Mouse (Mus musculus) intestine, embryonic 16.5 days (tissue): ENCODE measurements at regions not wholly inside any gene's neighbourhood (a gene's known extent, or its start where the extent isn't known, plus 50 kb on each side); places are given as distances from the start of the nearest gene placed in this dataset.

ENCODE experiments used
- ATAC-seq: fragments of 200-750 bp; cut with Nextera tagmentation; 2 replicates; pipeline ENCODE4 v1.8.0; 2017; ENCODE audit warnings: moderate TSS enrichment, moderate library complexity
- H3K27ac ChIP-seq: fragments of 300-500 bp; sonication (generic); 2 replicates; pipeline ENCODE4 v1.5.1; 2014; ENCODE audit warnings: mild to moderate bottlenecking, low read length
- H3K27me3 ChIP-seq: fragments of 300-500 bp; sonication (generic); replicated peaks from 2 replicates; pipeline ENCODE4 v1.6.1; 2014; ENCODE audit warnings: low read length, control low read depth, mixed read lengths; ENCODE audit not compliant: control insufficient read depth, insufficient read depth
- H3K36me3 ChIP-seq: fragments of 300-500 bp; sonication (generic); 2 replicates; pipeline ENCODE4 v1.6.1; 2014; ENCODE audit warnings: low read length, control low read depth; ENCODE audit not compliant: control insufficient read depth, insufficient read depth
- H3K4me1 ChIP-seq: fragments of 300-500 bp; sonication (generic); 2 replicates; pipeline ENCODE4 v1.6.1; 2014; ENCODE audit warnings: low read length, control low read depth, mixed read lengths; ENCODE audit not compliant: control insufficient read depth, insufficient read depth
- H3K4me2 ChIP-seq: fragments of 300-500 bp; sonication (generic); 2 replicates; pipeline ENCODE4 v1.6.1; 2014; ENCODE audit warnings: low read depth, low read length, control low read depth
- H3K4me3 ChIP-seq: fragments of 300-500 bp; sonication (generic); 2 replicates; pipeline ENCODE4 v1.5.1; 2014; ENCODE audit warnings: mild to moderate bottlenecking, low read length
- H3K9ac ChIP-seq: fragments of 300-500 bp; sonication (generic); 2 replicates; pipeline ENCODE4 v1.6.1; 2014; ENCODE audit warnings: low read depth, low read length
- H3K9me3 ChIP-seq: fragments of 300-500 bp; sonication (generic); 2 replicates; pipeline ENCODE4 v1.6.1; 2016; ENCODE audit warnings: low read length, control low read depth; ENCODE audit not compliant: control insufficient read depth
- WGBS: fragments of 180-500 bp; shearing (Covaris S2); extraction: QIAGEN DNeasy Blood & Tissue Kit; methylation state at CpG from one replicate; pipeline ENCODE4 v1.1.7; 2014; 5-methylcytosine and 5-hydroxymethylcytosine counted together

DNA sequence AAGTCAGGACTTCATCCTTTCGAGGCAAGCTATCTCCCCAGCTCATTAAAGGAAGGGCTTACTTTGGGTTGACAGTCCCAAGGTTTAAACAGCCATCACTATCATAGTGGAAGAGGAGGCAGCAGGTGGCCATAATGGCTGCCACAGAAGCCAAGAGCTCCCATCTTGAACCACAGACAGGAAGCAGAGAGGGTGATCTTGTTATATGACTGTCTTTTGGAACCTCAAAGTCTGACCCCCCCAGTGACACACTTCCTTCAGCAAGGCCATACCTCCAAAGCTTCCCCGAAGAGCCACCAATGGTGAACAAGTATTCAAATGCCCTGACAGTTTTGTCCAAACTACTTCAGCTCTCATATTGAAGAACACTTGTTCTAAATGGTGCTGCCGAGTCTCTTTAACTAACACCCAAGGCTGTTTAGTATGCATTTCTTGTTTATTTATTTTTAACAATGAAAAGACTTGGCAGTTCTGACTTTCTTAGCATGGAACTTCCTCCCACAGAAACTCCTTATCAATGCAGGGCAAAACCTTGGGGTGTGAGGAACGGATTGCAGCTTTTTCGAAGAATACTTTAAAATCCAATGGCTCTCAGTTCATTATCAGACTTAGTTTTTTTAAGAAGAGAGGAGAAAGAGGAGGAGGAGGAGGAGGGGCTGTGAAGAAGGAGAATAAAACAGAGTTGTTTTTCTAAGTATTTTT lies 79.8 kb upstream of the Tnik start:
- Histone ChIP-seq H3K36me3 (no peaks in the 10 kb centered on the region), H3K4me1 (no peaks in the 10 kb centered on the region), H3K4me3 (no peak overlapping the region), H3K27ac (no peak overlapping the region), H3K4me2 (no peak overlapping the region), H3K27me3 (no peaks in the 10 kb centered on the region), H3K9me3 (no peaks in the 10 kb centered on the region), H3K9ac (no peak overlapping the region)
- WGBS = 86% methylated on average over 5 of the region's 5 CpGs
- ATAC-seq = no peak

DNA sequence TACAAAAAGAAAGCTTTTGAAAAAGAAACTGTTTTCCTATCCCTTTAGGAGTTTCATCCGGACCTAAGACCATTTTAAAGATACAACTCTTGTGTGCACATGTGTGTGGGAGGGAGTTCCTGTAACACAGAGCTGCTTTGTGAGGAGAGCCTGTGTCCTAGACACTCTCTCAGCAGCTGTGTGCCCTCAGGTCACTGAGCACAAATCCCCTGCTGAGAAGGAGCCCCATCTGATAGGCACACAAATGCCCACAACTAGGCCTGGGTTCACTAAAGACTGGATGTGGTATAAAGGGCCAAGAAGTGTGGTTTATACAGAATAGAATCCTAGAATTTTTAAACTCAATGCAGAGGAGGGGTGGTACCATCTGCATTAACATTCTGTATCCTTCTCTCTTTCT lies 77.5 kb upstream of the Tnik start:
- no peaks in the 10 kb centered on the region for H3K4me1 ChIP-seq
- WGBS = 58% methylated on average over 1 of the region's 1 CpGs
- H3K36me3 ChIP-seq = no peaks in the 10 kb centered on the region
- no peaks in the 10 kb centered on the region for H3K9me3 ChIP-seq
- H3K9ac ChIP-seq = no peak overlapping the region
- H3K4me3 ChIP-seq = no peak overlapping the region
- H3K4me2 ChIP-seq = no peak overlapping the region
- no peak overlapping the region for H3K27ac ChIP-seq
- no peak for ATAC-seq
- no peaks in the 10 kb centered on the region for H3K27me3 ChIP-seq

DNA sequence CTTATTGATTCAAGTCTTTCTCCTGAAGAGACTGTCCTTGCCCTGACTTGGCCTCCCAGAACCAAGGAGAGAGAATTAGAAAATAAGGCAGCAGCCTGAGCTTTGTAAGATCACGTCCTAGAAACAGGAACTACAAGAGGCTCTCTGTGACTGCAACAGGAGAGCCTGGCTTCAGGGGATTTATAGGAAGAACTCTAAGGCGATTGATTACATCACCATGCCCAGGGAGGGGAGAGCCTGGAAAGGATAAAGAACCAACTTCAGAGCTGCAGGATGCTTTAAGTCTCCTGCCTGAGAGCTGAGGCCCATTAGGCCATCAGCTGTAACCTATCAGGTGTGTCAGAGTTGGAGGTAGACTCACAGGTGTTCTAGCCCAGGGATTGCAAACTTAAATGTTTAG lies 77.1 kb upstream of the Tnik start:
- H3K27ac ChIP-seq = no peak overlapping the region
- H3K9ac ChIP-seq = no peak overlapping the region
- H3K4me3 ChIP-seq = no peak overlapping the region
- ATAC-seq = no peak
- no peaks in the 10 kb centered on the region for H3K4me1 ChIP-seq
- no peak overlapping the region for H3K4me2 ChIP-seq
- no peaks in the 10 kb centered on the region for H3K36me3 ChIP-seq
- no peaks in the 10 kb centered on the region for H3K9me3 ChIP-seq
- no peaks in the 10 kb centered on the region for H3K27me3 ChIP-seq
- 34% methylated on average over 2 of the region's 2 CpGs for WGBS

DNA sequence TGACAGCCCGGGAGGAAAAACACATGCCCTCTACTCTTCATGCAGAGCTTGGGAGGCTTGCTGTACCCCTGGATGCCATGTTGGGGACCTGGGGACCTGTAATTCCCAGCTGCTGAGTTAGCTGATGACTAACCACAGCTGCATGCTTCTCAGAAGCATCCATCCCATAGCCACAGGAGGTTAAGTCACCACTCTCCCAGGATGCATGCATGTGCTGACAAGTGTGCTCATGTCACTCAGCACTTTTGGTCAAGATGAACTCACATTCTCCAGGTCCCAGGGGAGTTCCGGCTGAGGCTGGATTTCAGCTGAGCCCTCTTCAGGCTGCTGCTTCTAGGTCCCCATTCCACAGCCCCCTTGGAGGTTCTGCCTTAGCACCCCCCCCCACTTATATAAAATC lies 73.6 kb upstream of the Tnik start:
- ATAC-seq = no peak

DNA sequence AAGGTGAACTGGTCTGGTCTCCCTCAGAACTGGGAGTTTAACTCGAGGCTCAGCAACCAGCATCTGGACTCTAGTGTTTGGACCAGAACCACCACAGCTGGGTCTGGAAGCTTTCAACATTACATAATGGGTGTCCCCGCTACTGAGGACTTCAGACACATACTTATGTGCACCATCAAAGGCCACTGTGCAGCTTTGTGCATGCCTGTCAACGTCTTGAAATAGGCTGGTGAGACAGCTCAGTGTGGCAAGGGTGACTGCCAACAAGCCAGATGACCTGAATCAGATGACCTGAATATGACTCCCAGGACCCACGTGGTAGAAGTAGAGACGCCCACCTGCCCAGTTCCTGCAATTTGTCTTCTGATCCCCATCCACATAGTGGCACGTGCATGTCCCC lies 72.8 kb upstream of the Tnik start:
- 84% methylated on average over 6 of the region's 6 CpGs for WGBS
- ATAC-seq = no peak

More for the DNA sequence above, 73.6 kb upstream of the Tnik start:
- Histone ChIP-seq H3K4me3 (no peak overlapping the region), H3K4me2 (no peak overlapping the region), H3K27ac (no peak overlapping the region), H3K9ac (no peak overlapping the region), H3K27me3 (no peaks in the 10 kb centered on the region), H3K36me3 (no peaks in the 10 kb centered on the region), H3K4me1 (no peaks in the 10 kb centered on the region), H3K9me3 (no peaks in the 10 kb centered on the region)
- WGBS = 90% methylated on average over 2 of the region's 2 CpGs

DNA sequence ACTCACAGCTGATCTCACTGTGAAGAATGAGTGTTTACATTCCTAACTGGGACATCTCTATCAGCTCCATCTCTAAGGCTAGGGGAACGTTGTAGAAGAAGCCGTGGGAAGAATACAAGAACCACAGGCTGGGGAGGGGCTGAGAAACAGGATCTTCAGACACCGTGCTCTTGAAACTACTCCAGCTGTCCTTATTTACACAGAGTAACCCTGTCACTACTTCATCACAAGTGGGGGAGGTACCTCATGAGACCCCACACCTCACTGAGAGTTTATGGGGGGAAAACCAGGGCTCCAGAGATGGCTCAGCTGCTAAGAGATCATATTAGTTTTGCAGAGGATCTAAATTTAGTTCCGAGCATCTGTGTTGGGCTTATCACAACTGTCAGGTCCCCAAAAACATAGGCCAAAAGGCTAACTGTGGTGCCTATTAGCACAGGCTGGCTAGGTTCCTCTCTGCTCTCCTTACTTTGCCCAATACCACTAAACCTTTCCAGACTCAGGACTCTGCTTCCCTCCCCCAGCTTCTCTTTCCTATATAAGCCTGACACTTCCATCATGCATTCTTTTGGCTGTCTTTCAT lies 68.5 kb upstream of the Tnik start:
- H3K9ac ChIP-seq = no peak overlapping the region
- H3K4me2 ChIP-seq = no peak overlapping the region
- no peaks in the 10 kb centered on the region for H3K27me3 ChIP-seq
- H3K27ac ChIP-seq = no peak overlapping the region
- ATAC-seq = peak; percentile 46; the same call in 1 of the 2 replicates
- no peaks in the 10 kb centered on the region for H3K9me3 ChIP-seq
- no peaks in the 10 kb centered on the region for H3K36me3 ChIP-seq
- H3K4me1 ChIP-seq = no peaks in the 10 kb centered on the region
- WGBS = 33% methylated on average over 4 of the region's 4 CpGs
- no peak overlapping the region for H3K4me3 ChIP-seq

More for the DNA sequence above, 72.8 kb upstream of the Tnik start:
- Histone ChIP-seq H3K4me1 (no peaks in the 10 kb centered on the region), H3K27me3 (no peaks in the 10 kb centered on the region), H3K9me3 (no peaks in the 10 kb centered on the region), H3K4me3 (no peak overlapping the region), H3K9ac (no peak overlapping the region), H3K27ac (no peak overlapping the region), H3K36me3 (no peaks in the 10 kb centered on the region), H3K4me2 (no peak overlapping the region)

DNA sequence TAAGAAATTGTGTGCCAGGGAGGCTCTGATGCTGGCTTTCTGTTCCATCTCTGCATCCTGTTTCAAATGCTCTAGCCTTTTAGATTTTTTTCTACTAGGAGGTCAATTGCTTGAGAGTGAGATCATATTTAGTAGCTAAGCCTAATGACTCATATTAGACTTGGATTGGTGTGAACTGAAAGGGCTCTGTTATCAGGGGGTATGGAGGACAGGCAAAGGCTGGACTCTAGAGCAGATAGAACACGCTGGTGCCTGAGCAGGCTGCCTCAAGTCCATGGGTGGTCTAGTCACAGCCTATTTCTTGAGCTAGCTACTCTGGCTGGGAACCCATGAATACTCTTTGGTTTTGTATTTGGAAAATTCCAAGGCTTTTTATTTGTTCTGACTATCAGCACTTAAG lies 66.2 kb upstream of the Tnik start:
- no peaks in the 10 kb centered on the region for H3K36me3 ChIP-seq
- no peaks in the 10 kb centered on the region for H3K9me3 ChIP-seq
- no peaks in the 10 kb centered on the region for H3K4me1 ChIP-seq
- no peak overlapping the region for H3K4me3 ChIP-seq
- no peak for ATAC-seq
- H3K9ac ChIP-seq = no peak overlapping the region
- H3K4me2 ChIP-seq = no peak overlapping the region
- H3K27ac ChIP-seq = no peak overlapping the region
- H3K27me3 ChIP-seq = no peaks in the 10 kb centered on the region
- 69% methylated on average over 1 of the region's 1 CpGs for WGBS

DNA sequence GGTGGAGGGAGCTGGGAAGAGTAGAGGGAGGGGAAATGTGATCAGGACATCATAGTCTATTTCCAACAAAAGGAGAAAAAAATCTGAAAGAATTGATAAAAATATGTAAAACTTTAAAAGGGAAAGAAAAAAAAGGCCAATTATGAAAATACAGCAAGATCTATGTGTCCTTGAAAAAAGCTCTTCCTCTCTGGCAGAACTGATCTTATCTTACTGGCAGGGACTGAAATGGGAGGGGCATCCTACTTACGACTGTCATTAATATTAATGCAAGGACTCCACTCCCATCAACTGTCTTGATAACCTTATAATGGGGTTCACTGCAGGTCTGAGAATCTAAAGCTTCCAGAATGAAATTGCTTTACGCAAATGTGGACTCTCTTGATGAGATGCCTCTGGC lies 53.7 kb upstream of the Tnik start:
- no peaks in the 10 kb centered on the region for H3K9me3 ChIP-seq
- H3K9ac ChIP-seq = no peak overlapping the region
- H3K4me1 ChIP-seq = peaks cover 2% of the 10 kb centered on the region; the same call in 1 of the 2 replicates
- H3K36me3 ChIP-seq = no peaks in the 10 kb centered on the region
- H3K27me3 ChIP-seq = no peaks in the 10 kb centered on the region
- WGBS = 68% methylated on average over 2 of the region's 2 CpGs
- no peak overlapping the region for H3K4me3 ChIP-seq
- no peak overlapping the region for H3K4me2 ChIP-seq
- no peak overlapping the region for H3K27ac ChIP-seq
- ATAC-seq = no peak

DNA sequence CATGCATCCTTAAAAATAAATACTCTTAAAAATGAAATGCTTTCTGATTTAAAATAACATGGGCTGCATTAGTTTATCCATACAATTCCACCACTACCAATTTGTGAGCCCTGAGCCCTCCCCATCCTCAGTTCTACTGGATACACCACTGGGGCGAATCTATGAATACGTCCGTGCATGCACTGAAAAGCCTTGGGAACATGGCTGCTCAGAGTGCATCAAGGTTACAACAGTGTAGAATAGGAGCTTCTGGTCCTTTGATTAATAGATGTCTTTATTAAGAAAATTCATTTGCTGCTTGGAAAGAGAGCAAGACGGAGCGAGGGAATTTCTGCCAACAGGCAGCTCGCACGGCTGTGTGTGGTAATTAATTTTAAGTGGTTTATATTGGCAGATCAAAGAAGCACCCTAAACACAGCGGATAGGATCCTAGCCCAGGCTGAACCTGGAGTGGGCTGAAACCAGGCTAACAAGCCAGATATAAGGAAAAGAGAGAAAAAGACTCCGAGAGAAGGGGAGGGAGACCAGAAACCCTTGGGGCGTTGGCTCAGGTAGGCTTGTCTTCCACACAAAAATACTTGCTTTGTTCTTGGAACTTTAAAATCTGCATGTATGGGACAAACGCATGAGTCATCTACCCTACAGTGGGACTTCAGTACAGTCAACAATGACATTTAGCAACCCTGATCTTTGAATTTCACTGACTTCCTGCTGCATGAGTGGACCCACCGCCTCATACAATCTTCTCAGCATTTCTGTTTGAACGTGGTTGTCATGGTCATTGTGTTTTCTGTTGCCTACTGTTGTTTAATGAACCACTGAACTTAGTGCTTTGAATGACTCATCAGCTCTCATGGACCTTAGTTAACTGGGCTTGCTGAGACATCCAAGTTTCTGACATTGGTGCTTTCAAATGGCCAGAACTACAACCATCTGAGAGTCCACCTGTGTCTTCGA lies 51.9 kb upstream of the Tnik start:
- Histone ChIP-seq H3K9me3 (no peaks in the 10 kb centered on the region), H3K4me1 (peaks cover 2% of the 10 kb centered on the region; the same call in 1 of the 2 replicates), H3K4me3 (no peak overlapping the region), H3K4me2 (no peak overlapping the region), H3K27ac (no peak overlapping the region), H3K36me3 (no peaks in the 10 kb centered on the region), H3K9ac (no peak overlapping the region), H3K27me3 (no peaks in the 10 kb centered on the region)
- no peak for ATAC-seq
- WGBS = 84% methylated on average over 14 of the region's 14 CpGs
